Mouse (Mus musculus) heart, postnatal 0 days (tissue): ENCODE data around the gene Eya4. TPM values are rescaled to one million over a fixed set of nuclear protein-coding genes. Genes with fewer than 3 reads are reported as not detected.

Experiments
- ATAC-seq: fragments of 200-750 bp; cut with Nextera tagmentation; 2 replicates; pipeline ENCODE4 v1.8.0; 2017; ENCODE audit warnings: low read depth, moderate number of reproducible peaks, moderate library complexity; ENCODE audit not compliant: insufficient read depth
- DNase-seq: peaks from one replicate; pipeline ENCODE4 v3.0.0-alpha.2; 2016; ENCODE audit warnings: low spot score
- H3K27ac ChIP-seq: fragments of 300-500 bp; sonication (generic); 2 replicates; pipeline ENCODE4 v1.5.1; 2014; ENCODE audit warnings: low read depth, mild to moderate bottlenecking
- H3K27me3 ChIP-seq: fragments of 300-500 bp; sonication (generic); 2 replicates; pipeline ENCODE4 v1.6.1; 2014; ENCODE audit warnings: low read length, mixed read lengths; ENCODE audit not compliant: control insufficient read depth, insufficient read depth
- H3K36me3 ChIP-seq: fragments of 300-500 bp; sonication (generic); replicated peaks from 2 replicates; pipeline ENCODE4 v1.6.1; 2014; ENCODE audit warnings: low read length, mixed read lengths; ENCODE audit not compliant: control insufficient read depth, insufficient read depth
- H3K4me1 ChIP-seq: fragments of 300-500 bp; sonication (generic); 2 replicates; pipeline ENCODE4 v1.6.1; 2014; ENCODE audit warnings: antibody characterized with exemption; ENCODE audit not compliant: control insufficient read depth, insufficient read depth
- H3K4me2 ChIP-seq: fragments of 300-500 bp; sonication (generic); 2 replicates; pipeline ENCODE4 v1.6.1; 2014; ENCODE audit warnings: low read depth, mild to moderate bottlenecking, low read length, moderate library complexity
- H3K4me3 ChIP-seq: fragments of 300-500 bp; sonication (generic); 2 replicates; pipeline ENCODE4 v1.5.1; 2014; ENCODE audit warnings: low read depth, low read length
- H3K9ac ChIP-seq: fragments of 300-500 bp; sonication (generic); replicated peaks from 2 replicates; pipeline ENCODE4 v1.6.1; 2014; ENCODE audit warnings: low read depth, low read length, mixed read lengths
- H3K9me3 ChIP-seq: fragments of 300-500 bp; sonication (generic); replicated peaks from 2 replicates; pipeline ENCODE4 v1.6.1; 2016; ENCODE audit warnings: low read length; ENCODE audit not compliant: control insufficient read depth
- CTCF ChIP-seq: IDR thresholded peaks from 2 replicates; pipeline ENCODE4 v1.5.1; 2016; ENCODE audit warnings: antibody characterized with exemption, control low read depth, low read depth
- EP300 ChIP-seq: IDR thresholded peaks from 2 replicates; pipeline ENCODE4 v1.6.1; 2016; ENCODE audit warnings: antibody characterized with exemption, low read depth
- WGBS: fragments of 180-500 bp; shearing (Covaris S2); extraction: QIAGEN DNeasy Blood & Tissue Kit; methylation state at CpG from one replicate; pipeline ENCODE4 v1.1.7; 2014; 5-methylcytosine and 5-hydroxymethylcytosine counted together
- polyA plus RNA-seq: library from polyadenylated mRNA; unstranded; fragments of >200 nt; fragmentation: Nextera tagmentation; extraction: Ambion mirVana; gene quantifications from 2 replicates; pipeline ENCODE4 v1.2.1, GENCODE M21; 2015
- total RNA-seq: library from RNA; depleted of rRNA; stranded (reverse); fragments of >200 nt; gene quantifications from 2 replicates; pipeline ENCODE4 v1.2.3, GENCODE M21; 2014; ENCODE audit warnings: low replicate concordance

Eya4 gene
- total and polyA plus RNA-seq, 2 experiments from 2014 or later: 0.19 to 0.57 TPM

- ATAC-seq: no peak
- Histone ChIP-seq H3K9ac (no peak overlapping the region), H3K4me1 (no peaks in the 10 kb centered on the region), H3K27me3 (no peaks in the 10 kb centered on the region), H3K4me3 (no peak overlapping the region), H3K36me3 (no peaks in the 10 kb centered on the region), H3K9me3 (no peaks in the 10 kb centered on the region), H3K27ac (no peak overlapping the region), H3K4me2 (no peak overlapping the region)
- 68% methylated on average over 5 of the region's 5 CpGs for WGBS
- no peak for DNase-seq
- no peak for TF ChIP-seq EP300
These were observed 119.7 kb downstream of the Eya4 start for GRCm38 (mm10) chr10:23230863-23231262.

GRCm38 (mm10) chr10:23223336-23223735, 127.2 kb downstream of the Eya4 start:
- ATAC-seq (no peak), DNase-seq (no peak)
- TF ChIP-seq EP300 (no peak), CTCF (no peak)
- Histone ChIP-seq H3K27me3 (no peaks in the 10 kb centered on the region), H3K4me3 (no peak overlapping the region), H3K4me2 (no peak overlapping the region), H3K4me1 (no peaks in the 10 kb centered on the region), H3K36me3 (no peaks in the 10 kb centered on the region), H3K9ac (no peak overlapping the region), H3K27ac (no peak overlapping the region), H3K9me3 (no peaks in the 10 kb centered on the region)
- WGBS: 86% methylated on average over 5 of the region's 5 CpGs

GRCm38 (mm10) chr10:23220432-23220831, 130.2 kb downstream of the Eya4 start:
- 72% methylated on average over 3 of the region's 3 CpGs for WGBS
- Histone ChIP-seq H3K9me3 (no peaks in the 10 kb centered on the region), H3K27me3 (no peaks in the 10 kb centered on the region), H3K4me2 (no peak overlapping the region), H3K9ac (no peak overlapping the region), H3K4me1 (no peaks in the 10 kb centered on the region), H3K4me3 (no peak overlapping the region), H3K36me3 (no peaks in the 10 kb centered on the region), H3K27ac (no peak overlapping the region)
- ATAC-seq (no peak), DNase-seq (no peak)
- no peak for TF ChIP-seq EP300

GRCm38 (mm10) chr10:23216815-23217214, 133.8 kb downstream of the Eya4 start:
- Histone ChIP-seq H3K4me3 (no peak overlapping the region), H3K4me2 (no peak overlapping the region), H3K27ac (no peak overlapping the region), H3K9ac (no peak overlapping the region), H3K9me3 (no peaks in the 10 kb centered on the region), H3K27me3 (no peaks in the 10 kb centered on the region), H3K36me3 (no peaks in the 10 kb centered on the region), H3K4me1 (no peaks in the 10 kb centered on the region)
- ATAC-seq (no peak), DNase-seq (no peak)
- TF ChIP-seq EP300 (no peak), CTCF (no peak)
- 74% methylated on average over 4 of the region's 4 CpGs for WGBS

GRCm38 (mm10) chr10:23211381-23211780, 139.2 kb downstream of the Eya4 start:
- no peak overlapping the region for H3K4me2 ChIP-seq
- H3K9ac ChIP-seq: no peak overlapping the region
- DNase-seq (no peak), ATAC-seq (no peak)
- no peaks in the 10 kb centered on the region for H3K27me3 ChIP-seq
- no peak for TF ChIP-seq EP300
- no peak for TF ChIP-seq CTCF
- no peaks in the 10 kb centered on the region for H3K36me3 ChIP-seq
- no peaks in the 10 kb centered on the region for H3K4me1 ChIP-seq
- no peaks in the 10 kb centered on the region for H3K9me3 ChIP-seq
- H3K4me3 ChIP-seq: no peak overlapping the region
- no peak overlapping the region for H3K27ac ChIP-seq
- WGBS: 82% methylated on average over 2 of the region's 2 CpGs

- Histone ChIP-seq H3K36me3 (no peaks in the 10 kb centered on the region), H3K27me3 (no peaks in the 10 kb centered on the region), H3K9ac (no peak overlapping the region), H3K27ac (no peak overlapping the region), H3K4me2 (no peak overlapping the region), H3K9me3 (no peaks in the 10 kb centered on the region), H3K4me1 (no peaks in the 10 kb centered on the region), H3K4me3 (no peak overlapping the region)
- ATAC-seq (no peak), DNase-seq (no peak)
- 68% methylated on average over 4 of the region's 4 CpGs for WGBS
- TF ChIP-seq CTCF (no peak), EP300 (no peak)
These were observed 146.7 kb downstream of the Eya4 start for GRCm38 (mm10) chr10:23203885-23204284.
